Comparison of ENCODE assay signal across 8 mouse cellular contexts in genomic region chr8:95254564-95255434, GRCm38 (mm10). TPM values are rescaled to one million over a fixed set of nuclear protein-coding genes. Genes with fewer than 3 reads are reported as not detected.
DNase-seq lines count a peak whose midpoint lies in the region; ATAC-seq and TF ChIP-seq lines count a peak whose summit lies in the region.

No protein-coding gene starts in this region.

- intact Hi-C loops in heart, postnatal 14 days (cut with DNase I), result loop anchor here (1.0 to 10.0 kb wide), 4 partner anchors 48 to 440 kb away; partner anchors contain the start of gene Zfp319

- no peaks in the 10 kb centered on the region for H3K27me3 ChIP-seq in ES-Bruce4 (ENCODE audit: control insufficient read depth, insufficient read depth, low read length, poor library complexity, severe bottlenecking)
- no peaks in the 10 kb centered on the region for H3K27me3 ChIP-seq in forebrain, embryonic 14.5 days (replicated peaks; ENCODE audit: control insufficient read depth, insufficient read depth, low read length)

- peak; percentile 91 for ATAC-seq in cerebellum, adult (ENCODE audit: insufficient number of reproducible peaks, low FRiP score, low TSS enrichment)
- peak; percentile 94 for ATAC-seq in forebrain, embryonic 14.5 days
- peak; percentile 94 for ATAC-seq in neutrophil, adult 5-6 weeks (ENCODE audit: extremely low read depth, insufficient number of reproducible peaks, low FRiP score, poor library complexity, severe bottlenecking)

- H3K27ac ChIP-seq in ES-Bruce4 (ENCODE audit: insufficient read depth, low read length), result peak overlapping the region; percentile 58; the same call in 1 of the 2 replicates
- H3K27ac ChIP-seq in forebrain, embryonic 14.5 days (ENCODE audit: low read depth, low read length), result no peak overlapping the region

- H3K4me2 ChIP-seq in forebrain, embryonic 14.5 days (ENCODE audit: low read length), result peak overlapping the region; percentile 39

- WGBS in forebrain, embryonic 14.5 days, result 23% methylated on average over 16 of the region's 16 CpGs

- H3K36me3 ChIP-seq in ES-Bruce4 (ENCODE audit: control insufficient read depth, insufficient read depth, low read length, poor library complexity, severe bottlenecking), result no peaks in the 10 kb centered on the region
- H3K36me3 ChIP-seq in forebrain, embryonic 14.5 days (ENCODE audit: control insufficient read depth, insufficient read depth, low read length), result no peaks in the 10 kb centered on the region

- no peak for TF ChIP-seq EP300 in ES-Bruce4 (IDR thresholded peaks at IDR 0.05; ENCODE audit: insufficient read depth, low read depth, low read length)

- TF ChIP-seq CTCF in ES-Bruce4 (IDR thresholded peaks at IDR 0.05; ENCODE audit: low read depth, low read length), result peak; percentile 75

- DNase-seq in forebrain, embryonic 14.5 days (ENCODE audit: low spot score), result peak; percentile 98
- DNase-seq in heart, postnatal 14 days, result peak; percentile 95 to 99
- peak; percentile 99 for DNase-seq in layer of hippocampus, adult 11-12 months (ENCODE audit: low spot score)
- DNase-seq in lung, adult 18-20 months, result peak; percentile 94 to 97
- DNase-seq in thymus, adult 18-20 months, result peak; percentile 88 to 91

- H3K4me3 ChIP-seq in ES-Bruce4 (ENCODE audit: low read depth, low read length), result peak overlapping the region; percentile 60
- H3K4me3 ChIP-seq in forebrain, embryonic 14.5 days (ENCODE audit: low read depth, low read length), result peak overlapping the region; percentile 12

- H3K4me1 ChIP-seq in ES-Bruce4 (ENCODE audit: control insufficient read depth, insufficient read depth, low read length), result no peaks in the 10 kb centered on the region
- no peaks in the 10 kb centered on the region for H3K4me1 ChIP-seq in forebrain, embryonic 14.5 days (ENCODE audit: control insufficient read depth, insufficient read depth, low read length)

- no peaks in the 10 kb centered on the region for H3K9me3 ChIP-seq in ES-Bruce4 (replicated peaks; ENCODE audit: control insufficient read depth, insufficient read depth, low read length, poor library complexity, severe bottlenecking)
- H3K9me3 ChIP-seq in forebrain, embryonic 14.5 days (replicated peaks; ENCODE audit: control insufficient read depth, low read length), result no peaks in the 10 kb centered on the region

- no peak for TF ChIP-seq POLR2A in ES-Bruce4 (IDR thresholded peaks at IDR 0.05; ENCODE audit: insufficient read depth, low read length)

- H3K9ac ChIP-seq in ES-Bruce4 (ENCODE audit: low read depth, poor library complexity, severe bottlenecking), result peak overlapping the region; percentile 30; the same call in 1 of the 2 replicates
- H3K9ac ChIP-seq in forebrain, embryonic 14.5 days (ENCODE audit: low read length), result peak overlapping the region; percentile 40; the same call in 1 of the 2 replicates

RNA-seq across cellular contexts. Expression of gene Cngb1, which starts 51.6 kb away (rescaled TPM):
- 0.19 and 0.24 TPM in 2 replicates for polyA plus RNA-seq in ES-Bruce4 (2011; ENCODE audit: insufficient read depth, insufficient read length, low read depth, missing spikeins)
- 0.52 and 0.58 TPM in 2 replicates for polyA plus RNA-seq in forebrain, embryonic 14.5 days (2014; fragmentation: Nextera tagmentation; extraction: Ambion mirVana)
- total RNA-seq in heart, postnatal 14 days (2021), result 1 to 10 TPM; 1.3 to 1.7 TPM
- 0.12 TPM in 1 of 2 replicates, not detected in the other for total RNA-seq in neutrophil, adult 5-6 weeks (2017)

RNA-seq across cellular contexts. Expression of gene Kifc3, which starts 52.2 kb away (rescaled TPM):
- 19.0 and 22.2 TPM in 2 replicates for polyA plus RNA-seq in ES-Bruce4 (2011; ENCODE audit: insufficient read depth, insufficient read length, low read depth, missing spikeins)
- polyA plus RNA-seq in forebrain, embryonic 14.5 days (2014; fragmentation: Nextera tagmentation; extraction: Ambion mirVana), result 8.9 and 10.7 TPM in 2 replicates
- 10 to 100 TPM; 58.1 to 62.8 TPM for total RNA-seq in heart, postnatal 14 days (2021)
- total RNA-seq in neutrophil, adult 5-6 weeks (2017), result 1.2 and 2.2 TPM in 2 replicates

RNA-seq across cellular contexts. Expression of gene Tepp, which starts 55.6 kb away (rescaled TPM):
- not detected in 2 replicates for polyA plus RNA-seq in ES-Bruce4 (2011; ENCODE audit: insufficient read depth, insufficient read length, low read depth, missing spikeins)
- 0.80 and 1.0 TPM in 2 replicates for polyA plus RNA-seq in forebrain, embryonic 14.5 days (2014; fragmentation: Nextera tagmentation; extraction: Ambion mirVana)
- total RNA-seq in heart, postnatal 14 days (2021), result under 1 TPM in 1 of 2 experiments, not detected in 1; 0.37 TPM
- total RNA-seq in neutrophil, adult 5-6 weeks (2017), result not detected in 2 replicates

Comparison
In these comparisons a context has a peak if more than half of its experiments do, and no peak if none do; other contexts are left out.
1. RNA of gene Kifc3, which starts 52.2 kb away (total RNA-seq): 58.1 to 62.8 TPM in heart, postnatal 14 days; 1.2 to 2.2 TPM in neutrophil, adult 5-6 weeks; every median in the first group is over 10 times any median in the second.
2. Peak in every context shown above with its lines, with median percentiles within 50 percentile points of each other: ATAC-seq and DNase-seq.